Mouse (Mus musculus): ENCODE data around the gene Ptpn11.
"Not testable (repeated sequence)": the region's sequence is repeated elsewhere in the genome, so short reads cannot be mapped to it uniquely, and the experiment has no call there.

Ptpn11 gene

DNA sequence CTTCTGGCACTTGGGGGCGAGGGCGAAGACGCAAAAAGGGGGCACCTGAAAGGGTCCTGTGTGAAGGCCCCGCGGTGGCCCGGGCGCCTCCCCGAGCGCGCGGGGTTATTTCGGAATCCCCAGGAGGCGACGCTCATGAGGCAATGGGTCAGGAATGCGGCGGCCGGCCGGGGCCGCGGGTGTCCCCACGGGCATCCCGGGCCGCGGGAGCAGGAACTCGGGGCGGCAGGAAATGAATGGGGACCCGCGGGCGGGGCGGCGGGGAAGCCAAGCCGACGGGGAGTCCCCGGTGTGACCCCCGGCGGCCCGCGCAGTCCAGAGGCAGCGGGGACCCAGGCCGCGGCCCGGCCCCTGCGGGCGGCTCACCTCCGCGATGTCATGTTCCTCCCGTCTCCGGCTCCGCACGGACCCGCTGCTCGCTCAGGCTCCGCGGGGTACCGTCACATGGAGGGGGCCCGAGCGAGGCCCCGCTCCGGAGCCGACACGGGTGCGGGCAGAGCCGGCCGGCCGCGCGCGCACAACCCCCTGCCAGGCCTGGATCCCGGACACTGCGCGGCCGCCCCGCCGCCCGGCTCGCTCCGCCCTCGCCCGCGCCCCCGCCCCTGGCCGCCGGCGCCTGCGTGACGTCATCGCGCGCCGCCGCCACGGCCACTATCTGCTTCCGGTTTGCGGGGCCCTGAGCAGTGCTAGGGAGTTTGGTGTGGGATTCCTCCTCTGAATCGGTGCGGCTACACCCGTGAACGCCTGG lies at the start of gene Ptpn11:
TSS of gene Ptpn11 (minus strand) at position 562 of the 748 bp plus-strand sequence.
- DNase-seq (ENCODE audit: low read depth, low spot score), result peak; percentile 72

DNA sequence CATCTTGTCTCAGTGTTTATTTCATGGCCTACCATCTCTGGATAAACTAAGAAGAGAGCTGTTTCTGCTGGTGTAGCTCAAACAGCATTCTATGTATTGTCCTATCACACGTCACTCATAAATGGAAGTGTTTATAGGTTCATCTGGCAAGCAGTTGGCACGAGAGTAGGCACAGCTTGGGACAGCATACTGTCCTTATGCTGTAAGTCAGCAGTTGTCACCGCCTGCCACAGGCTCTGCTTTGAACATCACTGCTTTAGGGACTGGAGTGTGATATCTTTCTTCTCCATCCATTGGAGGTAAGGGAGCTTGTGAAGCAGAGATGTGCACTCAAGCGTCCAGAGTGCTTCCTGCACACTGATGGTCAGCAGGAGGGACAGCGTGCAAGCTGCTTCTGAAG lies 48.6 kb upstream of the Ptpn11 start:
- DNase-seq (ENCODE audit: low read depth, low spot score), result no peak

DNA sequence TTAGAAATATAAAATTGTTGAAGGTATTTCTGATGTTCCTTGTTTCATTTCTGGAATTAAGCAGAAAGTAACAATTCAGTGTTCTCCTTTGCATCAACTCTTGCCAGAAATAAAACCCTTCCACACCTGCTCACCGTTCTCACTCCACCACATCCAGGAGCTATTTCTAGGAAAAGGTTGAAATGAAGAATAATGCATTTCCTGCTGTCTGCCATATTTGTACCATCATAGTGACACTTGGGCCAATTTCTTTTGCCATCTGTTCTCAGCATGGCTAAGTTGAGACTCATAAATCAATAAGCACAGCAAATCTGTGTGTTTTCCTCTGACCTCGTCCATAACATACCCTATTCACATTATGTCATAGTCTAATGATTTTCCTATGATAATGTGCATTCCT lies 47.0 kb upstream of the Ptpn11 start:
- no peak for DNase-seq (ENCODE audit: low read depth, low spot score)

DNA sequence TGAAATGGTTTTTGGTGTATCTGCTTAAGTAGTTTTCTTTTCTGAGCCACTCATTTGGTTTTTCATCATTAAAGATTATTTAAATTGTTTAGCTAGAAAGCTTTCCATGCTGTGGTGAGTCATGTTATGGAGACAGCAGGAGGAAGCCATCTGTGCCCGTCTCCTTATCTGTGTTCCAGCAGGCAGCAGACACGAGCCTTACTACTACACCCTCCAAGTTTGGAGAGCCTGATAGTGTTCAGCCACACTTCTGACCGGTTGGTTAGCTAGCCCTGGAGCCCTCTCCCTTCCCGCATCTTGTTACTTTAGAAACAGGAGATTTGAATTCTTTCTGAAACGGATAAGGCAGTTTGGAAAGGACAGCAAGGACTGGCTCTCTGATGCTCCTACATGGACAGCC lies 45.0 kb upstream of the Ptpn11 start:
- DNase-seq (ENCODE audit: low read depth, low spot score), result peak; percentile 89

DNA sequence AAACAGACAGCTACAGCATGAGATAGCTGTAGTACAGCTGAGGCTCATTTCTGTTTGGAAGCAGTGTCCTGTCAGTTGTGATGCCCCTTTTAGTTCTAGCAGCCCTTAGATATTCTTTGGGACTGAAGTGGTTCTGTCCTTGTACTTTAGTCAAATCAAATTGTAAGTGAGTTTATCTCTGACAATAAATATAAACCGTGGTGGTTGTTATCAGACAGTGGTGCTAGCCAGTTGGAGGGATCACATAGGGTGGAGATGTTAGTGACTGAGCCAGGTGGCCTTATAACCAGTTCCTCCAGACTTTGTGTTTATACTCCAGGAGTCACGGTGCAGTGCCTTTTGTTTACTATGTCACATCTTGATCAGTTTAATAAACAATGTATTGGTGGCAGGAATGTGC lies 42.5 kb upstream of the Ptpn11 start:
- DNase-seq (ENCODE audit: low read depth, low spot score), result no peak

DNA sequence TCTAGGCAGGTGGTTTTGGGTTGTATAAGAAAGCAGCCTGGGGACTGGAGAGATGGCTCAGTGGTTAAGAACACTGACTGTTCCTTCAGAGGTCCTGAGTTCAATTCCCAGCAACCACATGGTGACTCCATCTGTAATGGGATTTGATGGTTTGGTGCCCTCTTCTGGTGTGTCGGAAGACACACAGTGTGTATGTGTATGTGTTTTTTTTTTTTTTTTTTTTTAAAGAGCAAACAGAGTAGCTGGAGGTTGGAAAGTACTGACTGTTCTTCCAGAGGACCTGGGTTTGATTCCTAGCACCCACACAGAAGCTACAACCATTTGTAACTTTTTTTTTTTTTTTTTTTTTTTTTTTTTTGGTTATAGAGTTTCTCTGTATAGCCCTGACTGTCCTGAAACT lies 41.6 kb upstream of the Ptpn11 start:
- DNase-seq (ENCODE audit: low read depth, low spot score), result no peak

DNA sequence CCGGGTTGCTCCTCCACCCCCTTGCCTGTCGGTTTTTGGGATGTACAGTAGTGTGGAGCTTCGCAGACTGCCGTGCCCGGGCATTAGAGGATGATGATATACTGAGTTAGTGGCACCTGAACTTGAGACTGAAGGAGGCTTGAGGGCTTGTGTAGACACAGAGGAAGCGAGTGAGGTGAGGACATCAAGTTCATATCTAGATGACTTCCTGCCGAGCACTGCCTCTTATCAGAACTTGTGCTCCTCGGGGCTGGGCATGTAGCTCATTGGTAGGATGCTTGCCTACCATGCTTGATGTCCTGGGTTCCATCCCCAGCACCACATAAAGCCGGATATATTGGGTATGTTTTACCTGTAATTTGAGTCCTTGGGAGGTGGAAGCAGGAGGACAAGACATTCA lies 39.6 kb upstream of the Ptpn11 start:
- DNase-seq (ENCODE audit: low read depth, low spot score), result no peak

DNA sequence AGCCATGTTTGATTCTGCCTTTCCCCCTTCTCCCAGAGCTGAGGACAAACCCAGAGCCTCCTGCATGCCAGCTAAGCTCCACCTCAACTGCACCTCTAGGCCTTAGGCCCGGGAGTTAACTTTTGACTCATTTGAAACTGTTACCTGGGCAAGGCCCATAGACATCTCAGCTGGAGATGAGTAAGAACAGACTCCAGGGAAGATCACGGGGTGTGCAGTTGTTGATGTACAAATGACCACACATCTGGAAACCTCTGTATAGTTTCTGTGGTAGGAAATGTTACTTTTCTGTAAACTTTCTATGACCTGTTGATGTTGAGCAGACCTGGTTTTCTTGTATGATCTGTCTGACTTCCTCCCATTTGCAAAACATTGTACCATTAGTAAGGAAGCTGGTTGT lies 38.0 kb upstream of the Ptpn11 start:
- DNase-seq (ENCODE audit: low read depth, low spot score), result no peak

DNA sequence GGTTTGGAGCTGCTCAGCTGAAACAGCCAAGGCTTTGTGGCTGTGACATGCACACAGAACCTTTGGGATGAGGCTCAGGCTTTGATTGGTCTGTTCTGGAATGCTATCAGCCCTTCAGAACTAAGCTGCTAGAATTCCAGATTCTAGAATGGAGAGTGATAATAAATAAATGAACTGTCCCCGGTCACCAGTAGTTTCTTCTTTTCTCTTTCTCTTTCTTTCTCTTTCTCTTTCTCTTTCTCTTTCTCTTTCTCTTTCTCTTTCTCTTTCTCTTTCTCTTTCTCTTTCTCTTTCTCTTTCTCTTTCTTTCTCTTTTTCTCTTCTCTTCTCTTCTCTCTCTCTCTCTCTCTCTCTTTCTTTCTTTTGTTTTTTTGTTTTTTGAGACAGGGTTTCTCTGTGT lies 36.1 kb upstream of the Ptpn11 start:
- DNase-seq (ENCODE audit: low read depth, low spot score), result not testable (repeated sequence)

DNA sequence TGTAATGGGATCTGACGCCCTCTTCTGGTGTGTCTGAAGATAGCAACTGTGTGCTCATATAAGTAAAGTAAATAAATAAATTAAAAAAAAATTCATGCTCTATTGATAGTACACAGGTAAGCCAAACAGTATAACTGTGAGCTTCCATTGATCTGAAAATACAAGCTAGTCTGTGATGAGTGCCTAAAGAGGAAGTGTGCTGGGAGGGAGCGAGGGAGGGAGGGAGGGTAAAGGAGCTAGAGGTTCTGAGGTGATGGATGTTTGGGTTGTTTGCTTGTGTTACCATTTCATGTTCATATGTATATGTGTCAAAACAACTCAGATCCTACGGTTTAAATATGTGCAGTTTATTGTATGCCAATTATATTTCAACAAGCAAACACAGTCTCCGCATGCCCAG lies 35.6 kb upstream of the Ptpn11 start:
- DNase-seq (ENCODE audit: low read depth, low spot score), result no peak

DNA sequence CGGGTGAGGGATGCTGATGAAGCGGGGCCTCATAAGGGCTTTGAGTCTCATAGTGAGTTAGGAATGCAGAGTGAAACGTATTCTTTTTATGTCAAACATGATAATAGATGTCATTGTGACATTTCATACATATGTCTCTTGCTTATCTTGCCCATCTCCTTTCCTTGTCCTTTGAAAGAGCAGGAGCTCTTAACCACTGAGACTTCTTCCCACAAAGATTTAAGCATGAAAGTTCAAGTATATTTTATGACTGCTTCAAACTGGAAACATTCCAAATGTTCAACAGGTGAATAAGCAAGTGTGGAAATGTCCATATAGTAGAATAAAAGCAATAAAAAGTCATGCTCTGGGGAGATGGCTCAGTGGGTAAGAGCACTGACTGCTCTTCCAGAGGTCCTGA lies 35.2 kb upstream of the Ptpn11 start:
- DNase-seq (ENCODE audit: low read depth, low spot score), result no peak

DNA sequence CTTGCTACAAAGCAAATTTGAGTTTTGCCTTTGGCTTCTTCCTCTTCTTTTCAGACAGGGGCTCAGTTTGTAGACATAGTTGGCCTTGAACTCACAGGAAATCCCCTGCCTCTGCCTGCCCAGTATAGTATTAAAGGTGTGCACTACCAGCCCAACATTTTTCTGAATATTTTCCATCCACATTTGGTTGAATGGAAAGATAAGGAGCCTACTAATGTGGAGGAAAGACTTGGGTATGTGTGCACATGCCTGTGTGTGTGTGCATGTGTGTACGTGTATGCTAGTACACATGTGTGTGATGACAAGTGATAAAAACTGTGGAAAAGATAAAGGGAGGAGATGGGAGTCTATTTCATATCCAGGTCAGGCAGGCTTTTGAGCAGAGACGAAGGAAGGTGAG lies 34.7 kb upstream of the Ptpn11 start:
- no peak for DNase-seq (ENCODE audit: low read depth, low spot score)

DNA sequence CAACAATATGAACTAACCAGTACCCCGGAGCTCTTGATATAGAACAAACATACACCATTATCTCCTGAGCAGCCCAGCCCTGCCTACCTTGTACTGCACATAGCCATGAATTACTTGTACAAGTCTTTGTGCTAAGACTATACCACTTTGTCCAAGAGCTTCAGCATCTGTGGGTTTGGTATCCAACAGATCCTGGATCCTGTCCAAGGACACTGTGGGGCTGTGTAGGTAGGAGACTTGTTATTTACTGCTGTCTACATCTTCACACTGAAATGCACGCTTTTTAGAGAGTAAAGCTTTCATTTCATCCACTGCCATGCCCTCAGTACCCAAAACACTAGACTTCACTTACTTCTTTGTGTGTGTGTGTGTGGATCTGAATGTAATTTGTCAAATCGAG lies 33.7 kb upstream of the Ptpn11 start:
- no peak for DNase-seq (ENCODE audit: low read depth, low spot score)

DNA sequence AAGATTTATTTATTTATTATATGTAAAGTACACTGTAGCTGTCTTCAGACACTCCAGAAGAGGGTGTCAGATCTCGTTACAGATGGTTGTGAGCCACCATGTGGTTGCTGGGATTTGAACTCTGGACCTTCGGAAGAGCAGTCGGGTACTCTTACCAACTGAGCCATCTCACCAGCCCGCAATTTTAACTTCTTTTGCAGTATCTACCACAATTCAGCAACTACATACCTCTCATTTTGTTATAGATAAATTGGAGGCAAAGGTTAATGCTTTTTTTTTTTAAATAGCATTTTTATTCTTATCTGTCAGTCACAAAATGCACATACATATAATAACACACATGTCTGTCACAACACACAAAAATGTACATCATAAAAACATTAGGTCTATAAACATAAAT lies 32.8 kb upstream of the Ptpn11 start:
- not testable (repeated sequence) for DNase-seq (ENCODE audit: low read depth, low spot score)

DNA sequence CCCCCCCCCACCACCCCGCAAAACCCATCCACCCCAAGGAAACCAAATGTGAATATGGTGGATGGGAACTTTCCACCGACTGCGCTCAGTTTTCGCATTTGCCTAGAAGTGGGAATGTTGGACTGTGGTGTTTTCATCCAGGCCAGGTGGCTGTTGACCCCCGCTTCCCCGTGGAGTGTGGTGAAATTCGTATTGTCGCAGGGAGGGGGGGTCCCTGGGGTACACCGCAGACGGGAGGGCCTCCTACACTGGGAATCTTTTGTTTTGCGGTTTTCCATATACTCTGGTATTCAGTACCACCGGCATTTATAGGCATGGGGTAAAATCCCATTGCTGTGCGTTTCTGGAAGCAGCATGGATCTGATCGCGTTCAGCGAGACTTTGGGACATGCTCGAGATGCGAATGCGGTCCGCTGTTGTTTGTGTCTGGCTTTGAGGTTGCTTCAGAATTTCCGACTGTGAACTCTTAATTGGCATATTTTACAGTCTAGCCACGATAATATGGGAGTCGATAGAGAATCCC lies 30.2 kb upstream of the Ptpn11 start:
- no peak for DNase-seq (ENCODE audit: low read depth, low spot score)

DNA sequence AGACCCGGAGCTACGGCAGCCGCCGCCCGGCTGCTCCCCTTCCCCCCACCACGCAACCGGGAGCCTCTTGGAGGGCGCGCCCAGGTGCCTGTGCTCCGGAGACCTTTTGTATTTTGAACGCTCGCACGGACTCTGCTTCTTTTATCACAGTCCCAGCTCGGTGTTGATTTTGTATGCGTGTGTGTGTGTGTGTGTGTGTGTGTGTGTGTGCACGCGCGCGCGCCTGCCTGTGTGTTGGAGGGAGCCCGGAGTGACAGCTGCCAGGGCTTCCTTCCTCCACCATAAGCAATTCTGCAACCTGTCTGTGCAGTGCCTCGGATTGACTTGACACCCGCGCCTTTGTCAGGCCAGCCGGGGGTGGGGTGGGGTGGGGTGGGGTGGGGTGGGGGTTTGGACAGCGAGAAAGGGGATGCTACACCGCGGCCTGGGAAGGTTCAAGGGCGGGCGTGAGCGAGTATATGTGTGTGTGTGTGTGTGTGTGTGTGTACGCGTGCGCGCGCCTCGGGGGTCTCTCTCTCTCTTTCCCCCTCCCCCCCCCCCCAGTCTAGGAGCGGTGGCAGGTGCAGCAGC lies 29.6 kb upstream of the Ptpn11 start:
- DNase-seq (ENCODE audit: low read depth, low spot score), result no peak

DNA sequence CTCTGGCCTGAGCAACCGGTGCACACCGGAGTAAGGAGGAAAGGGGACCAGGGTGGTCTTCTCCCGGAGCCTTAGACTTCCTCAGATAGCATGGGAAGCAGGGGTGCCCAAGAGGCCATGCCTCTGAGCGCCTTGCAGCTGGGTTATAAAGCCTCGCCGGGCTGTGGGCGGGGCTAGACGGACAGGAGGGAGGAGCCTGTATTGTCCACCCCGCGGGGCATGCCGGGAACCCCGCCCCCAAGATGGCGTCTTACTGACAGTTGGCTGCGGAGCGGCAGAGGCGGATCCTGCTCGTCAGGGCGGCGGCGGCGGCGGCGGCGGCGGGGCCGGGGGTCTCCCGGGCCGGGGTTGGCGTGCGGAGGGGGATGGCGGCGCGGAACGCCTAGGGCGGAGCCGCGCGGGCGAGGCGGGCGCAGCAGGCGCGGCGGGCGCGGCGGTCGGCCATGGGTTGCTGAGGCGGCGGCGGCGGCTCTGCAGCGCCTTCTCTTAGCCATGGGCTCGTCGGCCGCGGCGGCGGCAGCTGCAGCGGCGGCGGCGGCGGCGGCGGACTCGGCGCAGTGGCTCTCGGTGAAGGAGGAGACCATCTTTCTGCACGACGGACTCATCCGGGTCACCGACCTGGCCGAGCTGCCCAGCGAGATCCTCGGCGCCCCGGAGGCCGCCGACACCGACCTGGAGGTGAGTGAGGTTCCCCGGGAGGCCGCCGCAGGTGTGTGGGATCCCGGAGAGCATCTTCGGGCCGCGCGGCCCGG lies 29.0 kb upstream of the Ptpn11 start, which contains the start of gene Hectd4:
TSS of gene Hectd4 (plus strand) at position 240 of the 752 bp plus-strand sequence.
- peak; percentile 97 for DNase-seq (ENCODE audit: low read depth, low spot score)

DNA sequence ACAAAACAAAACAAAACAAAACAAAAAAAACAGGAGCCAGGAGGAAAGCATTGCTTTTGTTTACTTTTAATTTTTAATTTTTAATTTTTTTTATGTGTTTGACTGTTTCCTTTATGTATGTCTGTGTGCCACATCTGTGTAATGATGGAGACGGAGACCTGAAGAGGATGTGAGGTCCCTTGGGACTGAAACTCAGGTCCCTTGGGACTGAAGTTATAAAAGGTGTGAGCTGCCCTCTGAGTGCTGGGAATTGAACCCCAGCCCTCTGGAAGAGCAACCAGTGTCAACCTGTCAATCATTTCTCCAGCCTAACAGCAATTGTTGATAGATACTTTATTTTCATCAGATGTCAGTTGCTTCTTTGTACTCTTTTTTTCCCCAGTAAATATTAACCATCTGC lies 28.0 kb upstream of the Ptpn11 start:
- DNase-seq (ENCODE audit: low read depth, low spot score), result no peak

DNA sequence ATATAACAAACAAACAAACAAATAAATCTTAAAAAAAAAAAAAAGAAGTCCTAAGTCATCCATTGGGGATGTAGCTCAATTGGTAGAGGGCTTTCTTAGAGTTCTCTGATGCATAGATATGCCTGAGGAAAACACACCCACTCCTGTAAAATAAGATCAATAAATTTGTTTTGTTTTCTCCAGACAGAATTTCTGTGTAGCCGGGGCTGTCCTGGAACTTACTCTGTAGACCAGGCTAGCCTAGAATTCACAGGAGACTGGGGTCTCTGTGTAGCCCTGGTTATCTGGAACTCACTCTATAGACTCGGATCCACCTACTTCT lies 26.1 kb upstream of the Ptpn11 start:
- no peak for DNase-seq (ENCODE audit: low read depth, low spot score)

DNA sequence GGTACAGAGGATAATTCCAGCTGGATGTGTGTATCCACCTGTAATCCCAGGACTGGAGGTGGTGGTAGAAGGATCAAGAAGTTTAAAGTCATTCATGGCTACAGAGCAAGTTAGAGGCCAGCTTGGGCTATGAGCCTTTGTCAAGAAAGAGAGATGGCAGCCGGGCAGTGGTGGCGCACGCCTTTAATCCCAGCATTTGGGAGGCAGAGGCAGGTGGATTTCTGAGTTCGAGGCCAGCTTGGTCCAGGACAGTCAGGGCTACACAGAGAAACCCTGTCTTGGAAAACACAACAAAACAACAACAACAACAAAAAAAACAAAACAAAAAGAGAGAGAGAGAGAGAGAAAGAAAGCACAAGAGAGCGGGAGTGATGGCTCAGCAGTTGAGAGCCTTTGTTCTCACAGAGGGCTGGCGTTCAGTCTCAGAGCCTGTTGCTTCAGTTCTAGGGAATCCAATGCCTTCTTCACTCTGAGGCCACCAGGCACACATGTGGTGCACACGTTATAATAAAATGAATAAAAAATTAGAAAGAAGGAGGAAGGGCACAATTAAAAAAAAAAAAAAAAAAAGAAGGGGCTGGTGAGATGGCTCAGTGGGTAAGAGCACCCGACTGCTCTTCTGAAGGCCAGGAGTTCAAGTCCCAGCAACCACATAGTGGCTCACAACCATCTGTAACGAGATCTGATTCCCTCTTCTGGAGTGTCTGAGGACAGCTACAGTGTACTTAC lies 25.6 kb upstream of the Ptpn11 start:
- DNase-seq (ENCODE audit: low read depth, low spot score), result not testable (repeated sequence)

DNA sequence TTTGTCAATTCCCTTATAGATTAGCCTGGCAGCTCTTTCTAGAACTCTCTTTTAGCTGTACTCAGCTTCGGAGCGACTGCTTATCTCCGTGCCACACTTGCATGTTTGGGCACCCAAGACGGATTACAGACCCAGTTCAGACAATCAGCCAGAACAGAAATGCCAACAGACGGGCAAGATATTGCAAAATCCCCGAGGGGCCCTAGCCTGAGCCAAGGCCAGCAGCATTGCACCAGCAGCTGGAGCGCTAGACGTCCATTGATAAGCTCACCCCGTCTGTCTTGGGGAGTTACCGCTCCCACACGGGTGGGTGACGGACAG lies 24.9 kb upstream of the Ptpn11 start:
- DNase-seq (ENCODE audit: low read depth, low spot score), result peak; percentile 88
